Mouse (Mus musculus) ES-E14 (cell line): ENCODE results near the gene Lyrm7. TPM values are rescaled to one million over a fixed set of nuclear protein-coding genes. Genes with fewer than 3 reads are reported as not detected.
"Not testable (repeated sequence)": the region's sequence is repeated elsewhere in the genome, so short reads cannot be mapped to it uniquely, and the experiment has no call there.

Experiments used
- DNase-seq: peaks from one replicate; pipeline ENCODE4 v3.0.0-alpha.2; 2013; ENCODE audit warnings: low read depth, low spot score
- H3K27ac ChIP-seq: 2 replicates; pipeline ENCODE4 v1.5.1; 2012; ENCODE audit warnings: low read depth, mild to moderate bottlenecking, low read length, moderate library complexity, mixed read lengths; ENCODE audit not compliant: poor library complexity, insufficient read depth, severe bottlenecking
- H3K36me3 ChIP-seq: 2 replicates; pipeline ENCODE4 v1.6.1; 2012; ENCODE audit warnings: mild to moderate bottlenecking, low read length, moderate library complexity, mixed read lengths; ENCODE audit not compliant: control insufficient read depth, poor library complexity, insufficient read depth, severe bottlenecking
- H3K4me1 ChIP-seq, 2 experiments: fragments of 150-350 bp in 1 of 2; sonication (generic) in 1 of 2; 2 replicates each; pipeline ENCODE4 v1.6.1; 2012; ENCODE audit warnings: low read length in 2 of 2, mild to moderate bottlenecking in 1 of 2, mixed read lengths in 1 of 2; ENCODE audit not compliant: control insufficient read depth in 2 of 2, insufficient read depth in 2 of 2, poor library complexity in 1 of 2
- H3K4me3 ChIP-seq, 2 experiments: fragments of 150-350 bp in 1 of 2; sonication (generic) in 1 of 2; 2 replicates each; pipeline ENCODE4 v1.5.1; 2012; ENCODE audit warnings: low read length in 2 of 2, low read depth in 1 of 2, mild to moderate bottlenecking in 1 of 2, mixed read lengths in 1 of 2; ENCODE audit not compliant: insufficient read depth in 1 of 2, poor library complexity in 1 of 2, severe bottlenecking in 1 of 2
- H3K9ac ChIP-seq: 2 replicates; pipeline ENCODE4 v1.6.1; 2012; ENCODE audit warnings: low read depth, mild to moderate bottlenecking, low read length, mixed read lengths; ENCODE audit not compliant: poor library complexity, insufficient read depth, severe bottlenecking
- H3K9me3 ChIP-seq: fragments of 150-350 bp; sonication (generic); 2 replicates; pipeline ENCODE4 v1.6.1; 2012; ENCODE audit warnings: low read depth, mild to moderate bottlenecking, low read length; ENCODE audit not compliant: control insufficient read depth, insufficient read depth
- CHD2 ChIP-seq: IDR thresholded peaks from 2 replicates; pipeline ENCODE4 v1.6.1; 2014; ENCODE audit warnings: mild to moderate bottlenecking, low read depth, low read length, inconsistent platforms
- HCFC1 ChIP-seq: IDR thresholded peaks from 2 replicates; pipeline ENCODE4 v1.6.1; 2012; ENCODE audit warnings: low read length, inconsistent platforms, borderline replicate concordance; ENCODE audit not compliant: insufficient read depth
- MAFK ChIP-seq: IDR thresholded peaks from 2 replicates; pipeline ENCODE4 v1.6.1; 2014; ENCODE audit warnings: mild to moderate bottlenecking, low read depth, low read length, inconsistent platforms; ENCODE audit not compliant: insufficient read depth
- ZC3H11A ChIP-seq: IDR thresholded peaks from 2 replicates; pipeline ENCODE4 v1.6.1; 2012; ENCODE audit warnings: low read depth, mild to moderate bottlenecking, inconsistent platforms, low read length, borderline replicate concordance
- ZNF384 ChIP-seq: IDR thresholded peaks from 2 replicates; pipeline ENCODE4 v1.6.1; 2012; ENCODE audit warnings: low read depth, low read length, inconsistent platforms
- in situ Hi-C, 2 experiments: fragments of 600-800 bp; cut with MboI; formaldehyde crosslinking; loops; one replicate each; pipeline ENCODE4 v1.15.1; 2025; ENCODE audit warnings: low sequenced_read_pairs in 2 of 2, inconsistent platforms in 1 of 2; ENCODE audit not compliant: unreplicated experiment in 2 of 2
- total RNA-seq: library from RNA; depleted of rRNA; stranded (reverse); fragments of 300-350 nt; gene quantifications from 2 replicates; pipeline ENCODE4 v1.2.3, GENCODE M21; 2012

The Lyrm7 gene
- total RNA-seq, 1 experiment: 0.98 TPM

- no peak for TF ChIP-seq ZC3H11A
- TF ChIP-seq MAFK: no peak
- no peak for TF ChIP-seq HCFC1
- no peak for TF ChIP-seq ZNF384
- TF ChIP-seq CHD2: no peak
- Histone ChIP-seq H3K27ac (no peak overlapping the region), H3K36me3 (no peaks in the 10 kb centered on the region), H3K9me3 (no peaks in the 10 kb centered on the region), H3K4me3 (no peak overlapping the region), H3K9ac (no peak overlapping the region; the same call in 1 of the 2 replicates), H3K4me1 (peaks cover 0 to 4% of the 10 kb centered on the region in 2 experiments; a peak in 3 of 4 replicates)
- in situ Hi-C loops: no loop called here
- DNase-seq: no peak
Observed at GRCm38 (mm10) chr11:54861471-54862420, 1.0 kb upstream of the Lyrm7 start.

GRCm38 (mm10) chr11:54859322-54860165 is 1.2 kb downstream of the Lyrm7 start:
- Histone ChIP-seq H3K4me1 (no peaks in the 10 kb centered on the region; a peak in 1 of 4 replicates), H3K4me3 (peak overlapping the region; percentile 79 to 82), H3K27ac (peak overlapping the region; percentile 69; the same call in 1 of the 2 replicates), H3K9ac (peak overlapping the region; percentile 81; the same call in 1 of the 2 replicates), H3K9me3 (no peaks in the 10 kb centered on the region), H3K36me3 (no peaks in the 10 kb centered on the region)
- in situ Hi-C loops: no loop called here
- no peak for DNase-seq
- TF ChIP-seq CHD2 (no peak), ZC3H11A (peak; percentile 35; the same call in 1 of the 2 replicates)

GRCm38 (mm10) chr11:54858880-54859279 is 1.8 kb downstream of the Lyrm7 start:
- DNase-seq, H3K4me1 ChIP-seq, H3K36me3 ChIP-seq, H3K9me3 ChIP-seq, in situ Hi-C loops: not testable (repeated sequence)
- H3K9ac ChIP-seq: peak overlapping the region; percentile 56; the same call in 1 of the 2 replicates
- peak overlapping the region; percentile 69; the same call in 1 of the 2 replicates for H3K27ac ChIP-seq
- peak overlapping the region in 1 of 2 experiments; percentile 79; a peak in 2 of 4 replicates for H3K4me3 ChIP-seq

GRCm38 (mm10) chr11:54851656-54852055 is 9.1 kb downstream of the Lyrm7 start:
- TF ChIP-seq ZNF384: no peak
- H3K4me3 ChIP-seq: no peak overlapping the region

More at GRCm38 (mm10) chr11:54851656-54852055, 9.1 kb downstream of the Lyrm7 start:
- in situ Hi-C loops: no loop called here
- DNase-seq: no peak
- H3K27ac ChIP-seq: no peak overlapping the region
- no peaks in the 10 kb centered on the region for H3K36me3 ChIP-seq
- H3K9me3 ChIP-seq: no peaks in the 10 kb centered on the region
- no peaks in the 10 kb centered on the region for H3K4me1 ChIP-seq
- H3K9ac ChIP-seq: no peak overlapping the region
